Mouse (Mus musculus): Measurements from ENCODE around the gene Tcea3. TPM values are rescaled to one million over a fixed set of nuclear protein-coding genes. Genes with fewer than 3 reads are reported as not detected.

The Tcea3 gene
- total RNA-seq (2021) = 100 to 1,000 TPM; 379 to 395 TPM
- long read RNA-seq, experiment 1, transcript Tcea3-201 (11 exons, 1,251 nt) = major isoform, 483 of 612 reads
- long read RNA-seq, experiment 1, partial matches to known transcripts = 18 of 612 reads
- long read RNA-seq, experiment 1, other reads (novel, unspliced or antisense) = 111 of 612 reads
- long read RNA-seq, experiment 2, transcript Tcea3-201 (11 exons, 1,251 nt) = major isoform, 369 of 488 reads
- long read RNA-seq, experiment 2, partial matches to known transcripts = 13 of 488 reads
- long read RNA-seq, experiment 2, other reads (novel, unspliced or antisense) = 106 of 488 reads

GRCm38 (mm10) chr4:136247729-136248463, at the start of gene Tcea3:
TSS of gene Tcea3 (plus strand) at chr4:136247729.
- peak; percentile 74 for DNase-seq (ENCODE audit: low spot score)

- DNase-seq (ENCODE audit: low spot score) = no peak
Measured at GRCm38 (mm10) chr4:136198846-136199245, 48.7 kb upstream of the Tcea3 start.

GRCm38 (mm10) chr4:136199562-136200292, 47.8 kb upstream of the Tcea3 start:
- peak; percentile 53 for DNase-seq (ENCODE audit: low spot score)

GRCm38 (mm10) chr4:136202509-136202908, 45.0 kb upstream of the Tcea3 start:
- DNase-seq (ENCODE audit: low spot score) = peak; percentile 68

GRCm38 (mm10) chr4:136204775-136205174, 42.8 kb upstream of the Tcea3 start:
- no peak for DNase-seq (ENCODE audit: low spot score)

GRCm38 (mm10) chr4:136206033-136206893, 41.3 kb upstream of the Tcea3 start, which contains the start of gene Asap3:
TSS of gene Asap3 (plus strand) at chr4:136206365.
- DNase-seq (ENCODE audit: low spot score) = peak; percentile 96

- DNase-seq (ENCODE audit: low spot score) = no peak
Measured at GRCm38 (mm10) chr4:136206943-136207342, 40.6 kb upstream of the Tcea3 start.

- no peak for DNase-seq (ENCODE audit: low spot score)
Measured at GRCm38 (mm10) chr4:136210931-136211330, 36.6 kb upstream of the Tcea3 start.

GRCm38 (mm10) chr4:136213629-136214028, 33.9 kb upstream of the Tcea3 start:
- DNase-seq (ENCODE audit: low spot score) = no peak

GRCm38 (mm10) chr4:136214828-136215227, 32.7 kb upstream of the Tcea3 start:
- DNase-seq (ENCODE audit: low spot score) = no peak

GRCm38 (mm10) chr4:136215576-136215975, 32.0 kb upstream of the Tcea3 start:
- DNase-seq (ENCODE audit: low spot score) = no peak

- DNase-seq (ENCODE audit: low spot score) = no peak
Measured at GRCm38 (mm10) chr4:136217063-136217462, 30.5 kb upstream of the Tcea3 start.

- DNase-seq (ENCODE audit: low spot score) = peak; percentile 92
Measured at GRCm38 (mm10) chr4:136218595-136219214, 28.8 kb upstream of the Tcea3 start.

- no peak for DNase-seq (ENCODE audit: low spot score)
Measured at GRCm38 (mm10) chr4:136220133-136220775, 27.3 kb upstream of the Tcea3 start.

- DNase-seq (ENCODE audit: low spot score) = no peak
Measured at GRCm38 (mm10) chr4:136223549-136224239, 23.8 kb upstream of the Tcea3 start.

- DNase-seq (ENCODE audit: low spot score) = no peak
Measured at GRCm38 (mm10) chr4:136224240-136224559, 23.3 kb upstream of the Tcea3 start.

GRCm38 (mm10) chr4:136224677-136225460, 22.7 kb upstream of the Tcea3 start:
- DNase-seq (ENCODE audit: low spot score) = no peak

- DNase-seq (ENCODE audit: low spot score) = no peak
Measured at GRCm38 (mm10) chr4:136227408-136227807, 20.1 kb upstream of the Tcea3 start.

GRCm38 (mm10) chr4:136228640-136229039, 18.9 kb upstream of the Tcea3 start:
- no peak for DNase-seq (ENCODE audit: low spot score)

Measured in gastrocnemius, adult 18-20 months (tissue).